Mouse (Mus musculus): ENCODE data around the gene Aqp9. TPM values are rescaled to one million over a fixed set of nuclear protein-coding genes. Genes with fewer than 3 reads are reported as not detected.

Aqp9 gene
- polyA plus RNA-seq, 1 experiment from 2014 or later = 0.31 TPM

DNA sequence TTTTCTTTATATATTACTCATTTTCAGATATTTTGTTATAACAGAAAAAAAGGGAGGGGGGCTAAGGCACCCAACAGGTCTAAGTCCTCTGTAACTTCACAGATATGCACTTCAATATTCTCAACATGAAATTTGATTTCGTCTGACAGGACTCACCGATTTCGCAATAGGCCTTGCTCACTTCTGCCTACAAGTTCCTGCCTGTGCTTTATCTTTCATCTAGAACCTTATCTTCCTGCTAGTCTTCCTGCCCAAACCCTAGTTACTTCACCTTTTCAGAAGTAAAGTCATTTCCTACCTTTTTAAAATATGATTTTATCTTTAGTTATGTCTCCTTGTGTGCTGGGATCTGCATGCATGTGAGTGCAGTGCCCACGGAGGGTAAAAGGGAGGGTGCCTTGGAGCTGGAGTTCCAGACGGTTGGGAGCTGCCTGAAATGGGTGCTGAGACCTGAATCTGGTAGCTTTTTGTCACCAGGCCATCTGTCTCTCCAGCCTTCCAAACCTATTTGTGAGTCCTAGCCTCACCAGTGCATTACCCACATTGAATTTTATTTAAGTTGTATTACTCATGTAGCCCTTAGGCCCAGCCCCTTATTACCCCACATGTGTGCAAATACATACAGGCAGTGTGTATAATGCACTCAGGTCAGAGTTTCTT lies 6.0 kb upstream of the Aqp9 start:
- H3K9ac ChIP-seq = no peak overlapping the region
- no peaks in the 10 kb centered on the region for H3K27me3 ChIP-seq (ENCODE audit: control insufficient read depth, insufficient read depth, low read length)
- no peak overlapping the region for H3K4me3 ChIP-seq (replicated peaks; ENCODE audit: low read length)
- H3K9me3 ChIP-seq (ENCODE audit: control insufficient read depth, low read length) = no peaks in the 10 kb centered on the region
- no peaks in the 10 kb centered on the region for H3K36me3 ChIP-seq (replicated peaks; ENCODE audit: control insufficient read depth, insufficient read depth)
- ATAC-seq (ENCODE audit: low FRiP score) (no peak), DNase-seq (ENCODE audit: low spot score) (no peak)
- H3K27ac ChIP-seq = no peak overlapping the region
- no peak overlapping the region for H3K4me2 ChIP-seq (replicated peaks)
- WGBS = 87% methylated on average over 5 of the region's 5 CpGs
- H3K4me1 ChIP-seq (replicated peaks; ENCODE audit: control insufficient read depth, insufficient read depth, low read length) = no peaks in the 10 kb centered on the region

- H3K4me1 ChIP-seq (replicated peaks; ENCODE audit: control insufficient read depth, insufficient read depth, low read length) = no peaks in the 10 kb centered on the region
Measured at GRCm38 (mm10) chr9:71173533-71173932, 5.1 kb upstream of the Aqp9 start.

GRCm38 (mm10) chr9:71167473-71168215 lies 838 bp downstream of the Aqp9 start:
- Histone ChIP-seq H3K9me3 (ENCODE audit: control insufficient read depth, low read length) (no peaks in the 10 kb centered on the region), H3K4me3 (replicated peaks; ENCODE audit: low read length) (no peak overlapping the region), H3K27ac (peak overlapping the region; percentile 61), H3K27me3 (ENCODE audit: control insufficient read depth, insufficient read depth, low read length) (no peaks in the 10 kb centered on the region), H3K9ac (no peak overlapping the region), H3K36me3 (replicated peaks; ENCODE audit: control insufficient read depth, insufficient read depth) (no peaks in the 10 kb centered on the region), H3K4me1 (replicated peaks; ENCODE audit: control insufficient read depth, insufficient read depth, low read length) (0 out of 2 replicates have a peak, but pooled peaks cover 4% of the 10 kb centered on the region), H3K4me2 (replicated peaks) (no peak overlapping the region)
- no peak for ATAC-seq (ENCODE audit: low FRiP score)
- DNase-seq (ENCODE audit: low spot score) = no peak
- WGBS = 37% methylated on average over 2 of the region's 2 CpGs

More at GRCm38 (mm10) chr9:71173533-71173932, 5.1 kb upstream of the Aqp9 start:
- H3K9ac ChIP-seq = no peak overlapping the region
- H3K4me2 ChIP-seq (replicated peaks) = no peak overlapping the region
- no peak overlapping the region for H3K27ac ChIP-seq
- DNase-seq (ENCODE audit: low spot score) (no peak), ATAC-seq (ENCODE audit: low FRiP score) (no peak)
- H3K4me3 ChIP-seq (replicated peaks; ENCODE audit: low read length) = no peak overlapping the region
- H3K27me3 ChIP-seq (ENCODE audit: control insufficient read depth, insufficient read depth, low read length) = no peaks in the 10 kb centered on the region
- WGBS = 69% methylated on average over 9 of the region's 9 CpGs
- H3K36me3 ChIP-seq (replicated peaks; ENCODE audit: control insufficient read depth, insufficient read depth) = no peaks in the 10 kb centered on the region
- no peaks in the 10 kb centered on the region for H3K9me3 ChIP-seq (ENCODE audit: control insufficient read depth, low read length)

- no peak overlapping the region for H3K9ac ChIP-seq
- no peaks in the 10 kb centered on the region for H3K9me3 ChIP-seq (ENCODE audit: control insufficient read depth, low read length)
- 0 out of 2 replicates have a peak, but pooled peaks cover 4% of the 10 kb centered on the region for H3K4me1 ChIP-seq (replicated peaks; ENCODE audit: control insufficient read depth, insufficient read depth, low read length)
- ATAC-seq (ENCODE audit: low FRiP score) (no peak), DNase-seq (ENCODE audit: low spot score) (no peak)
- H3K4me2 ChIP-seq (replicated peaks) = no peak overlapping the region
- H3K4me3 ChIP-seq (replicated peaks; ENCODE audit: low read length) = no peak overlapping the region
- peak overlapping the region; percentile 61 for H3K27ac ChIP-seq
- H3K27me3 ChIP-seq (ENCODE audit: control insufficient read depth, insufficient read depth, low read length) = no peaks in the 10 kb centered on the region
- WGBS = 60% methylated on average over 5 of the region's 5 CpGs
- no peaks in the 10 kb centered on the region for H3K36me3 ChIP-seq (replicated peaks; ENCODE audit: control insufficient read depth, insufficient read depth)
Measured at GRCm38 (mm10) chr9:71166871-71167465, 1.5 kb downstream of the Aqp9 start.

GRCm38 (mm10) chr9:71166019-71166705 lies 2.3 kb downstream of the Aqp9 start:
- Histone ChIP-seq H3K4me3 (replicated peaks; ENCODE audit: low read length) (no peak overlapping the region), H3K9me3 (ENCODE audit: control insufficient read depth, low read length) (no peaks in the 10 kb centered on the region), H3K27me3 (ENCODE audit: control insufficient read depth, insufficient read depth, low read length) (no peaks in the 10 kb centered on the region), H3K36me3 (replicated peaks; ENCODE audit: control insufficient read depth, insufficient read depth) (no peaks in the 10 kb centered on the region), H3K9ac (no peak overlapping the region), H3K27ac (no peak overlapping the region), H3K4me2 (replicated peaks) (no peak overlapping the region), H3K4me1 (replicated peaks; ENCODE audit: control insufficient read depth, insufficient read depth, low read length) (0 out of 2 replicates have a peak, but pooled peaks cover 4% of the 10 kb centered on the region)
- 84% methylated on average over 5 of the region's 5 CpGs for WGBS
- ATAC-seq (ENCODE audit: low FRiP score) (no peak), DNase-seq (ENCODE audit: low spot score) (no peak)

- no peaks in the 10 kb centered on the region for H3K9me3 ChIP-seq (ENCODE audit: control insufficient read depth, low read length)
- no peak overlapping the region for H3K4me3 ChIP-seq (replicated peaks; ENCODE audit: low read length)
- H3K27me3 ChIP-seq (ENCODE audit: control insufficient read depth, insufficient read depth, low read length) = no peaks in the 10 kb centered on the region
- 0 out of 2 replicates have a peak, but pooled peaks cover 4% of the 10 kb centered on the region for H3K4me1 ChIP-seq (replicated peaks; ENCODE audit: control insufficient read depth, insufficient read depth, low read length)
- H3K27ac ChIP-seq = no peak overlapping the region
- no peaks in the 10 kb centered on the region for H3K36me3 ChIP-seq (replicated peaks; ENCODE audit: control insufficient read depth, insufficient read depth)
- DNase-seq (ENCODE audit: low spot score) (no peak), ATAC-seq (ENCODE audit: low FRiP score) (no peak)
- H3K9ac ChIP-seq = no peak overlapping the region
- WGBS = 90% methylated on average over 2 of the region's 2 CpGs
- H3K4me2 ChIP-seq (replicated peaks) = no peak overlapping the region
Measured at GRCm38 (mm10) chr9:71165510-71165909, 3.0 kb downstream of the Aqp9 start.

DNA sequence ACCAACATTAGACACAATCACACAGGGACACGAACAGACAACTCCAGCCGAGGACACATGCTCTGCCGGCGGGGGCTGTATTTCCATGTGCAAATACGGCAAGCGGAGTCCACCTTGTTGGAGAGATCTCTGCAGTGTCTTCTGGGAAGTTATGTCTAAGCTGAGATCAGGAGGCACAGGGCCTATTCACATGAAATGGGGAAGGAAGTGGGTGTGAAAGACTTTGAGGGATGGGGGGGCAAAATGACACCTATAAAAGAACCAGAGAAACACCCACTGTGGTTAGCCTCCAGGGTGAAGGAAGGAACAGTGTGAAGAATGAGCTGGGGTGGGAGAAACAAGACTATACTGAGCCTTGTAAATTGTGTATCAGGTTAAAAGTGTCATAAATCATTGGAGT lies 3.4 kb downstream of the Aqp9 start:
- no peak for ATAC-seq (ENCODE audit: low FRiP score)
- H3K36me3 ChIP-seq (replicated peaks; ENCODE audit: control insufficient read depth, insufficient read depth) = no peaks in the 10 kb centered on the region
- H3K27ac ChIP-seq = no peak overlapping the region
- H3K27me3 ChIP-seq (ENCODE audit: control insufficient read depth, insufficient read depth, low read length) = no peaks in the 10 kb centered on the region
- no peak overlapping the region for H3K4me3 ChIP-seq (replicated peaks; ENCODE audit: low read length)
- WGBS = 92% methylated on average over 6 of the region's 6 CpGs
- H3K9ac ChIP-seq = no peak overlapping the region
- H3K4me2 ChIP-seq (replicated peaks) = no peak overlapping the region
- H3K4me1 ChIP-seq (replicated peaks; ENCODE audit: control insufficient read depth, insufficient read depth, low read length) = 0 out of 2 replicates have a peak, but pooled peaks cover 4% of the 10 kb centered on the region
- no peak for DNase-seq (ENCODE audit: low spot score)
- no peaks in the 10 kb centered on the region for H3K9me3 ChIP-seq (ENCODE audit: control insufficient read depth, low read length)

- Histone ChIP-seq H3K9ac (no peak overlapping the region), H3K27ac (no peak overlapping the region), H3K4me1 (replicated peaks; ENCODE audit: control insufficient read depth, insufficient read depth, low read length) (0 out of 2 replicates have a peak, but pooled peaks cover 4% of the 10 kb centered on the region), H3K4me3 (replicated peaks; ENCODE audit: low read length) (no peak overlapping the region), H3K36me3 (replicated peaks; ENCODE audit: control insufficient read depth, insufficient read depth) (no peaks in the 10 kb centered on the region), H3K9me3 (ENCODE audit: control insufficient read depth, low read length) (no peaks in the 10 kb centered on the region), H3K27me3 (ENCODE audit: control insufficient read depth, insufficient read depth, low read length) (no peaks in the 10 kb centered on the region), H3K4me2 (replicated peaks) (no peak overlapping the region)
- no peak for ATAC-seq (ENCODE audit: low FRiP score)
- WGBS = 85% methylated on average over 3 of the region's 3 CpGs
- no peak for DNase-seq (ENCODE audit: low spot score)
Measured at GRCm38 (mm10) chr9:71164353-71164752, 4.1 kb downstream of the Aqp9 start.

All from hindbrain, embryonic 14.5 days (tissue).